Mouse (Mus musculus): ENCODE results near the gene Samd1.

Gene Samd1

DNA sequence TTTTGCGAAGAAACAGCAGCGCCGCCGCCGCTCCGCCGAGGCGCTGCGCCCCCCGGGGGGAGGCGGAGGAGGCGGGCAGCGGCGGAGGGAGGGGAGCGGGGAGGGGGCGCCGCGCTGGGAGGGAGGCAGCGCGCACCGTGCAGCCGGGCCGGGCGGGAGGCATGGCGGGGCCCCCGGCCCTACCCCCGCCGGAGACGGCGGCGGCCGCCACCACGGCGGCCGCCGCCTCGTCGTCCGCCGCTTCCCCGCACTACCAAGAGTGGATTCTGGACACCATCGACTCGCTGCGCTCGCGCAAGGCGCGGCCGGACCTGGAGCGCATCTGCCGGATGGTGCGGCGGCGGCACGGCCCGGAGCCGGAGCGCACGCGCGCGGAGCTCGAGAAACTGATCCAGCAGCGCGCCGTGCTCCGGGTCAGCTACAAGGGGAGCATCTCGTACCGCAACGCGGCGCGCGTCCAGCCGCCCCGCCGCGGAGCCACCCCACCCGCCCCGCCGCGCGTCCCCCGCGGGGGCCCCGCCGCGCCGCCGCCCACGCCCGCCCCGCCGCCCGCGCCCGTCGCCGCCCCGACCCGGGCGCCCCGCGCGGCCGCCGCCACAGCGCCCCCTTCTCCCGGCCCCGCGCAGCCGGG, at the start of gene Samd1:
Gene Samd1 (plus strand): TSS at position 162 of the 631 bp plus-strand sequence.
- DNase-seq (ENCODE audit: low spot score in 2 of 2): peak; percentile 50 to 56

- DNase-seq (ENCODE audit: low spot score in 2 of 2): no peak
Measured at GRCm38 (mm10) chr8:83954749-83955105, 42.7 kb upstream of the Samd1 start.

DNA sequence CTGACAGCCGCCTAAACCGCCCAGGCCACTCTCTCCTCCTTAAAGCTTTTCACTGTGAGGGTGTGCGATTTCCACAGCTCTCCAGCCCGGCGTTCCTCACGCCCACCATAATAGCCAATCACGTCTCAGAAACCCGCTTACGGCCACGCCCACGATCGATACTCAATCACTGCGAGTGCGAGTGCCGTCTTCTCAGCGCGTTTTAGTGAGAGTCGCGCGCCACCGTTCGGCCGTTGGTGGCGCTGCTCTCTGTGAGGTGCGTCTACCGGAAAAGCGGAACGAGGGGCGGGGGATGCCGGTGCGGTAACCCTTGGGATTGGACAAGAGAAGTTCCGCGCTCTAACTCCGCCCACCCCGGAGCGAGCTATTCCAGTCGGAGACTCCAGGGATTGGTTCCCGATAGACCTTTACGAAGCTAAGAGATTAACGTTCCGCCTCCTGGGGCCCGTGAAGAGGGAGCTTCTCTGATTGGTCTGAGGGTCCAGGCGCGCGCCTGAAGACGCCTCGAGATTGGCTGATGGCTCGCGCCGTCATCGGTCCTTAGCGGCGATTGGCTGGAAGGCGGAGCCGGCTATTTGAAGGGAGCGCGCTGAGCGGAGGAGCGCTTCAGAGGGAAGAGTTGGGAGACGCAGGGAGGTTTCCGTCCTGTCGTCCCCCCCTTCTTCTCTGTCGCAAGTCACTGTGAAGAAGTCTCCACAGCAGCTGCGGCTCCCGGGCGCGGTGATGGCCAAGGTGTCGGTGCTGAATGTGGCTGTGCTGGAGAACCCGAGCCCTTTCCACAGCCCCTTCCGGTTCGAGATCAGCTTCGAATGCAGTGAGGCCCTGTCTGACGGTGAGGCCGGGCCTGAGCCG, 42.1 kb upstream of the Samd1 start, which contains the start of the genes Gm10644 and Asf1b:
Gene Gm10644 (minus strand): TSS at position 100 of the 852 bp plus-strand sequence.
Gene Asf1b (plus strand): TSS at position 402 of the 852 bp plus-strand sequence.
- peak; percentile 95 to 98 for DNase-seq (ENCODE audit: low spot score in 2 of 2)

DNA sequence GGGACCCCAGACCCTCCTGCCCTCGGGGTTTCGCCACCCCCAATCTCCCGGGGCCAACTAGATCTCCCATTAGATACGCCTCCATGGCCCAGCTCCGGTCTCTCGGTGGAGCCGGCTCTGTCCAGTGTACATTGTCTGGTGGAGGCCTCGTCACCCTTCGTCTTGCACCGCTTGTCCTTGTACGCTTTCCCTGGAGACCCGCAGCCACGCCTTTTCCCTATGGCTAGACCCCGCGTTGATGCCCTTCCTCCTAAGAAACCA, 41.6 kb upstream of the Samd1 start:
- DNase-seq (ENCODE audit: low spot score in 2 of 2): no peak

DNA sequence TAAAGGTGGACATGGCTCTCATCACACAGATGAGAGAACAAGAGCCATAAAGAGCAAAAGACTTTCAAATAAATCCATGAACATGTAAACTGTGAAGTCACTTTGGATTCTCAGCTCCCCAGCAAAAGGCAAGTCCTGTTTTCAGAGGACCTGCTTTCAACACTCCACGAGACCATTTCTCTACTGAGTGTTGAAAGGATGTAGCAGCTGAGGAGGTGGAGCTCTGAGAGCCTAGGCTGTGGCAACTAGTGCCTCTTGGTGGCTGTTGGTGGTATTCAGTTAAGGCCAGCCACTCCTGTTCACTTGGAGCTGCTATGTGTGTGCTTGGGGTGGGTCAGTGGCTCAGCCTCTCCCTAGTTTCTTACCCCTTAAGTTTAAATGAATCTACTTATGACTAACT, 40.7 kb upstream of the Samd1 start:
- DNase-seq (ENCODE audit: low spot score in 2 of 2): peak in 1 of 2 experiments; percentile 45

GRCm38 (mm10) chr8:83964015-83964765, 33.3 kb upstream of the Samd1 start:
- DNase-seq (ENCODE audit: low spot score in 2 of 2): no peak

GRCm38 (mm10) chr8:83967701-83968100, 29.8 kb upstream of the Samd1 start:
- DNase-seq (ENCODE audit: low spot score in 2 of 2): no peak

- DNase-seq (ENCODE audit: low spot score in 2 of 2): no peak
Measured at GRCm38 (mm10) chr8:83971121-83971520, 26.4 kb upstream of the Samd1 start.

DNA sequence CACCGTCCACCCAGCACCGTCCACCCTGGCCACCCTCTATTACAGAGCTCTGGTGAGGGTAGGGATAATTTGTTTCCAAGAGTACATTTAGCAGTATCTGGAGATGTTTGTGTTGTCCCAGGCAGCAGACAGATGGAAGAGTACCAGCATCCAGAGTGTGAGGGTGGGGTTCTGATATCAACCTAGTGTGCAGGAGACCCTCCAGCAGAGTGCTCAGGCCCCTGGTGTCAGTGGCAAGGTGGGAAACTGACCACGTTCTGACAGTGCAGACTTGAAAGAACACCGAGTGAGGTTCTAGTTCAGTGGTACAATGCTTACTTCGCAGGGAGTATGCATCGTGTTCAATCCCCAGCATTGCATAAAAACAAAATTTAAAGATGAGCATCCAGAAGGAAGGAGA, 25.8 kb upstream of the Samd1 start:
- DNase-seq (ENCODE audit: low spot score in 2 of 2): no peak

GRCm38 (mm10) chr8:83972150-83973120, 25.0 kb upstream of the Samd1 start, which contains the start of gene Prkaca:
Gene Prkaca (plus strand): TSS chr8:83972993.
- DNase-seq (ENCODE audit: low spot score in 2 of 2): peak; percentile 99

GRCm38 (mm10) chr8:83973161-83974031, 24.1 kb upstream of the Samd1 start:
- DNase-seq (ENCODE audit: low spot score in 2 of 2): peak in 1 of 2 experiments; percentile 28

DNA sequence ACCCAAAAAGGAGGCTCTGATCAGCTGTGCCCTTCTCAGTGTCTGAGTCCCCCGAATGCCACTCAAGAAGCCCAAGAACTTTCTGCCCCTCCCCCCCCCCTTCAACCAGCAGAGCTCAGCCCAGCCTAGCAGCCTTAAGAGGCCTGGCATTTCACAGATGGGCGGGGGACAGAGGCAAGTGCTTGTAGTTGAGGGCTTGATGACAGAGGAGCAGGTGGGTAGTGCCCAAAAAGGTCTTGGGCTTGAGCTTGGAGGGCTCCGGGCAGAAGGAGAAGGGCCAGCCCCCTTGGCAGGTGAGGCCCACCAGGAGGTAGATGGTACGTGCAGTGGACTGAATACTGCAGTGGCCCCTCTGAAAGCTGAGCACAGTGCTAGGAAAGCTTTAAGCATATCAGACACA, 23.0 kb upstream of the Samd1 start:
- DNase-seq (ENCODE audit: low spot score in 2 of 2): no peak

DNA sequence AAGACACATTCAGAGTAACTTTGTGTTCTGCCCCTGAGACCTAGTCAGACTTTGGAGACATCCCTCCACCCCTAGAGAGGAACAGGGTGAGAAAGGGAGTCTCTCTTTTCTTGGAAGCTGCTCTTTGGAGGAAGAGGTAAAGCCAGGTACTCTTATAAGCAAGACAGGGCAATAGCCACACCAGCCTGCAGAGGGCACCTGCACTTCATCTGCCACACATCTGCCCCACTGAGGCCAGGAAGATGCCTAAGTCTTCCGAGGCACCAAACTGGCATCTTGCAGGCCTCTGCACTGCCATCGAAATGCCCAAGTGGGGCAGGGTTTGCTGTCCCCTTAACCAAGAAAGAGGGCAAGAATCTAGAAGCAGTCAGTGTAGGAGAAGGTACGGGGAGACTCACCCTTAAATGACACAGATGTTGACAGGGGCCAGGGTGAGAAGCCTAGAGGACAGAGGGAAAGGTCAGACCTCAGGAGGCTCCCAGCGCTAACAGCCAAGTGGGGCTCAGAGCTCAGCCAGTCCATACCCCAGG, 21.3 kb upstream of the Samd1 start:
- peak; percentile 51 to 54 for DNase-seq (ENCODE audit: low spot score in 2 of 2)

DNA sequence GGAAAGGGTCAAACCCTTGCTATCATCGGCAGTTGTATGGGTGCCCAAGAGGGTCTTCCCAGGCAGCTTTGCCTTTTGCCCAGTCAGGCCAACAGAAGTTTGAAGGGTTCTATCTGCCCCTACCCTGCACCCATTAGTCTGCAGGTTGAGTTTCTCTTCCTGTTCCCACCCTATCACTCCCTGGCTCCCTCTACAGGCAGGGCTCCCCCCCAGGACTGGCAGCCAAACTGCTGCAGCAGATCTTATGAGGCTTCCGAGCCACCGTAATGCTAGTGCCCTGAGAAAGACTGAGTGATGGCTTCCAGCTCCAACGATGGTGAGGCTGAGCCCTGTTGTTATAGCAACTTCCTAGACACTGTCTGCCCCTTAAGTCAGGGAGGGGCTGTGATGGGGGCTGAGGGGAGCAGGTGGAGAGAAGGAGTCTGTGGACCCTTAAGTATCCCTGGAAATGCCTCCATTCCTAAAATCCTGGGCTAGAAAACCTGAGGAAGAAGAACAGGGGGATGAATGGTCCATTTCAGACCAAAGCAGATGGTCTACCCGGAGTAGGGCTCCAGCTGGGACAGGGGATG, 20.6 kb upstream of the Samd1 start:
- DNase-seq (ENCODE audit: low spot score in 2 of 2): no peak

GRCm38 (mm10) chr8:83977646-83978045, 19.8 kb upstream of the Samd1 start:
- no peak for DNase-seq (ENCODE audit: low spot score in 2 of 2)

DNA sequence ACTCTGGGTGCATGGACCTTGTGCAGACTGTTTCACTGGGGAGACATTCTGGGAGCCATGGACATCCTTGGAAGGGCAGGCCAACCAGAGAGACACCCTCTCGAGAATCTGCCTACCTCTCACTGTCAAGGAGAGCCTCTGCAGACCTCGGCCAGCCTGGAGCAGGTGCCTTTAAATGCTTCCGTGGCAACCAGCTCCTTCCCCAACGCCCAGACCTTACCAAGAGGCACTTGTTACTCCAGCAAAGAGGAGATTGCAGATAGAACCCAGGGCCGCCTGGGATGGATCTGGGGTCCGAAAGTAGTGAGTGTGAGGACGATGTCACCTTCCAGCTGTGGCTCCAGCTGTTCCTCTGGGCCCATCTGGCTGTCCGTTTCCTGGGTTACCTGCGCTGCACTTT, 19.3 kb upstream of the Samd1 start:
- DNase-seq (ENCODE audit: low spot score in 2 of 2): no peak

- DNase-seq (ENCODE audit: low spot score in 2 of 2): no peak
Measured at GRCm38 (mm10) chr8:83980250-83980649, 17.2 kb upstream of the Samd1 start.

DNA sequence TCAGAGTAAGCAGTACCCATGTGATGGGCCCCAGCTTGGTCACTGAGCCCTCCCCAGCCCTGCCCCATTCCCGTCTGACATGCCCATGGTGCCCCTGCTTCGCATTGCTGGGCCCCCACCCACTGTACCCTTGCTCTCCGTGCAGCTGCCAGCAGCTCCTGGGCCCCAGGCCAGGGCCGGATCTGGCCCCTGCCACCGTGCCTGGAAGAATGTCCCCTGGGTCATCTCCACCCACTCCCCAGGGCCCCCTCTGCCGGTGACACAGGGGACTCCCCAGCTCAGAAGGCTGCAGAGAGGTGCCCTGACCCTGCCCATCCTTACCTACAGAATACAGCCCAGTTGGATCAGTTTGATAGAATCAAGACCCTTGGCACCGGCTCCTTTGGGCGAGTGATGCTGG, 16.6 kb upstream of the Samd1 start:
- DNase-seq (ENCODE audit: low spot score in 2 of 2): no peak

DNA sequence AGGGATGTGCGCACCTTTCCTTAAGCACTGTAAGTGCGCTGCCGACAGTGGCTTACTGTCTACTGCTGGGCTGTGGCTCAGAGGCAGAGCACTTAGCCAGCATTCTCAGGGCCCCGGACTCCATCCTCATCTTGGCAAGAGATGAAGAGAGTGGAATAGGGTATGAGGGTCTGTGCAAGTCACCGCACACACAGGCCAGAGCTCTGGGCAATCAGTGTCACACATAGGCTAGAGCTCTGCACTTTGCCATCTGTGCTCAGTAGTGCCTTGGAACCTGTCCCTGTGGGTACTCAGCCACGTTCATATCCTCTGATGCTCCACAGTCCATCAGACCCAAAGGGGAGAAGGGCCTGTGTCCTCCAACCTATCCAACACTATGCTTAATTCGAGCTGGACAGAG, 15.9 kb upstream of the Samd1 start:
- DNase-seq (ENCODE audit: low spot score in 2 of 2): no peak

- DNase-seq (ENCODE audit: low spot score in 2 of 2): no peak
Measured at GRCm38 (mm10) chr8:83982449-83982848, 15.0 kb upstream of the Samd1 start.

Measured in spleen, postnatal 36 days (tissue).